Mouse (Mus musculus) heart, postnatal 0 days (tissue): Measurements from ENCODE around the gene Prkg1.

ENCODE experiments used
- CTCF ChIP-seq: IDR thresholded peaks from 2 replicates; pipeline ENCODE4 v1.5.1; 2016; ENCODE audit warnings: antibody characterized with exemption, control low read depth, low read depth
- EP300 ChIP-seq: IDR thresholded peaks from 2 replicates; pipeline ENCODE4 v1.6.1; 2016; ENCODE audit warnings: antibody characterized with exemption, low read depth

GRCm38 (mm10) chr19:31602578-31602977 is 162.3 kb downstream of the Prkg1 start:
- TF ChIP-seq CTCF (no peak), EP300 (no peak)
